Mouse (Mus musculus): ENCODE data around the gene Ugt1a1. TPM values are rescaled to one million over a fixed set of nuclear protein-coding genes. Genes with fewer than 3 reads are reported as not detected.

Gene Ugt1a1
- polyA plus RNA-seq, 1 experiment from 2014 or later: not detected

- H3K27ac ChIP-seq (replicated peaks; ENCODE audit: low read depth, low read length): no peak overlapping the region
- H3K4me1 ChIP-seq (ENCODE audit: control insufficient read depth, insufficient read depth, low read length): no peaks in the 10 kb centered on the region
- no peaks in the 10 kb centered on the region for H3K36me3 ChIP-seq (replicated peaks; ENCODE audit: control insufficient read depth, insufficient read depth, low read depth, low read length)
- H3K9me3 ChIP-seq (replicated peaks; ENCODE audit: control insufficient read depth, low read length): peaks cover 67% of the 10 kb centered on the region
- no peak overlapping the region for H3K4me3 ChIP-seq (ENCODE audit: low read depth, low read length)
- ATAC-seq (replicated peaks; ENCODE audit: insufficient number of reproducible peaks, low FRiP score, low TSS enrichment, low read depth) (no peak), DNase-seq (ENCODE audit: low spot score) (no peak)
- 58% methylated on average over 2 of the region's 2 CpGs for WGBS
- H3K9ac ChIP-seq (replicated peaks; ENCODE audit: low read length): no peak overlapping the region
- no peak overlapping the region for H3K4me2 ChIP-seq (ENCODE audit: low read depth, low read length)
- H3K27me3 ChIP-seq (ENCODE audit: control insufficient read depth, insufficient read depth, low read length): no peaks in the 10 kb centered on the region
Observed at GRCm38 (mm10) chr1:88227482-88227881, 15.7 kb downstream of the Ugt1a1 start.

GRCm38 (mm10) chr1:88228121-88228520, 16.4 kb downstream of the Ugt1a1 start:
- 71% methylated on average over 7 of the region's 7 CpGs for WGBS

GRCm38 (mm10) chr1:88229566-88229965, 17.8 kb downstream of the Ugt1a1 start:
- no peak overlapping the region for H3K4me2 ChIP-seq (ENCODE audit: low read depth, low read length)
- DNase-seq (ENCODE audit: low spot score) (no peak), ATAC-seq (replicated peaks; ENCODE audit: insufficient number of reproducible peaks, low FRiP score, low TSS enrichment, low read depth) (no peak)
- no peaks in the 10 kb centered on the region for H3K36me3 ChIP-seq (replicated peaks; ENCODE audit: control insufficient read depth, insufficient read depth, low read depth, low read length)
- H3K4me3 ChIP-seq (ENCODE audit: low read depth, low read length): no peak overlapping the region
- no peak overlapping the region for H3K9ac ChIP-seq (replicated peaks; ENCODE audit: low read length)
- WGBS: 82% methylated on average over 3 of the region's 3 CpGs
- H3K9me3 ChIP-seq (replicated peaks; ENCODE audit: control insufficient read depth, low read length): peaks cover 87% of the 10 kb centered on the region
- no peak overlapping the region for H3K27ac ChIP-seq (replicated peaks; ENCODE audit: low read depth, low read length)
- H3K27me3 ChIP-seq (ENCODE audit: control insufficient read depth, insufficient read depth, low read length): no peaks in the 10 kb centered on the region
- H3K4me1 ChIP-seq (ENCODE audit: control insufficient read depth, insufficient read depth, low read length): no peaks in the 10 kb centered on the region

More at GRCm38 (mm10) chr1:88228121-88228520, 16.4 kb downstream of the Ugt1a1 start:
- H3K36me3 ChIP-seq (replicated peaks; ENCODE audit: control insufficient read depth, insufficient read depth, low read depth, low read length): no peaks in the 10 kb centered on the region
- ATAC-seq (replicated peaks; ENCODE audit: insufficient number of reproducible peaks, low FRiP score, low TSS enrichment, low read depth) (no peak), DNase-seq (ENCODE audit: low spot score) (no peak)
- peaks cover 73% of the 10 kb centered on the region for H3K9me3 ChIP-seq (replicated peaks; ENCODE audit: control insufficient read depth, low read length)
- no peak overlapping the region for H3K4me2 ChIP-seq (ENCODE audit: low read depth, low read length)
- H3K4me3 ChIP-seq (ENCODE audit: low read depth, low read length): no peak overlapping the region
- H3K4me1 ChIP-seq (ENCODE audit: control insufficient read depth, insufficient read depth, low read length): no peaks in the 10 kb centered on the region
- no peaks in the 10 kb centered on the region for H3K27me3 ChIP-seq (ENCODE audit: control insufficient read depth, insufficient read depth, low read length)
- H3K9ac ChIP-seq (replicated peaks; ENCODE audit: low read length): no peak overlapping the region
- no peak overlapping the region for H3K27ac ChIP-seq (replicated peaks; ENCODE audit: low read depth, low read length)

GRCm38 (mm10) chr1:88229986-88230385, 18.2 kb downstream of the Ugt1a1 start:
- no peak overlapping the region for H3K4me2 ChIP-seq (ENCODE audit: low read depth, low read length)
- H3K9me3 ChIP-seq (replicated peaks; ENCODE audit: control insufficient read depth, low read length): peaks cover 91% of the 10 kb centered on the region
- ATAC-seq (replicated peaks; ENCODE audit: insufficient number of reproducible peaks, low FRiP score, low TSS enrichment, low read depth) (no peak), DNase-seq (ENCODE audit: low spot score) (no peak)
- WGBS: 83% methylated on average over 5 of the region's 5 CpGs
- no peaks in the 10 kb centered on the region for H3K27me3 ChIP-seq (ENCODE audit: control insufficient read depth, insufficient read depth, low read length)
- no peak overlapping the region for H3K9ac ChIP-seq (replicated peaks; ENCODE audit: low read length)
- no peak overlapping the region for H3K4me3 ChIP-seq (ENCODE audit: low read depth, low read length)
- H3K36me3 ChIP-seq (replicated peaks; ENCODE audit: control insufficient read depth, insufficient read depth, low read depth, low read length): no peaks in the 10 kb centered on the region
- no peaks in the 10 kb centered on the region for H3K4me1 ChIP-seq (ENCODE audit: control insufficient read depth, insufficient read depth, low read length)
- H3K27ac ChIP-seq (replicated peaks; ENCODE audit: low read depth, low read length): no peak overlapping the region

GRCm38 (mm10) chr1:88230421-88230820, 18.7 kb downstream of the Ugt1a1 start:
- no peak for ATAC-seq (replicated peaks; ENCODE audit: insufficient number of reproducible peaks, low FRiP score, low TSS enrichment, low read depth)
- no peak overlapping the region for H3K4me3 ChIP-seq (ENCODE audit: low read depth, low read length)
- no peak overlapping the region for H3K4me2 ChIP-seq (ENCODE audit: low read depth, low read length)
- DNase-seq (ENCODE audit: low spot score): no peak
- no peaks in the 10 kb centered on the region for H3K27me3 ChIP-seq (ENCODE audit: control insufficient read depth, insufficient read depth, low read length)
- no peak overlapping the region for H3K9ac ChIP-seq (replicated peaks; ENCODE audit: low read length)
- H3K9me3 ChIP-seq (replicated peaks; ENCODE audit: control insufficient read depth, low read length): peaks cover 94% of the 10 kb centered on the region
- H3K36me3 ChIP-seq (replicated peaks; ENCODE audit: control insufficient read depth, insufficient read depth, low read depth, low read length): no peaks in the 10 kb centered on the region
- no peak overlapping the region for H3K27ac ChIP-seq (replicated peaks; ENCODE audit: low read depth, low read length)
- H3K4me1 ChIP-seq (ENCODE audit: control insufficient read depth, insufficient read depth, low read length): no peaks in the 10 kb centered on the region
- WGBS: 73% methylated on average over 7 of the region's 7 CpGs

GRCm38 (mm10) chr1:88230981-88231802, 19.4 kb downstream of the Ugt1a1 start:
- ATAC-seq (replicated peaks; ENCODE audit: insufficient number of reproducible peaks, low FRiP score, low TSS enrichment, low read depth) (no peak), DNase-seq (ENCODE audit: low spot score) (no peak)
- WGBS: 76% methylated on average over 6 of the region's 6 CpGs

GRCm38 (mm10) chr1:88231803-88232499, 20.2 kb downstream of the Ugt1a1 start:
- WGBS: 72% methylated on average over 7 of the region's 7 CpGs
- H3K9me3 ChIP-seq (replicated peaks; ENCODE audit: control insufficient read depth, low read length): peaks cover 91% of the 10 kb centered on the region
- H3K4me2 ChIP-seq (ENCODE audit: low read depth, low read length): no peak overlapping the region
- no peaks in the 10 kb centered on the region for H3K27me3 ChIP-seq (ENCODE audit: control insufficient read depth, insufficient read depth, low read length)
- no peaks in the 10 kb centered on the region for H3K4me1 ChIP-seq (ENCODE audit: control insufficient read depth, insufficient read depth, low read length)
- H3K4me3 ChIP-seq (ENCODE audit: low read depth, low read length): no peak overlapping the region
- H3K27ac ChIP-seq (replicated peaks; ENCODE audit: low read depth, low read length): no peak overlapping the region
- ATAC-seq (replicated peaks; ENCODE audit: insufficient number of reproducible peaks, low FRiP score, low TSS enrichment, low read depth) (no peak), DNase-seq (ENCODE audit: low spot score) (no peak)
- H3K36me3 ChIP-seq (replicated peaks; ENCODE audit: control insufficient read depth, insufficient read depth, low read depth, low read length): no peaks in the 10 kb centered on the region
- H3K9ac ChIP-seq (replicated peaks; ENCODE audit: low read length): no peak overlapping the region

More at GRCm38 (mm10) chr1:88230981-88231802, 19.4 kb downstream of the Ugt1a1 start:
- Histone ChIP-seq H3K9me3 (replicated peaks; ENCODE audit: control insufficient read depth, low read length) (peaks cover 94% of the 10 kb centered on the region), H3K27me3 (ENCODE audit: control insufficient read depth, insufficient read depth, low read length) (no peaks in the 10 kb centered on the region), H3K9ac (replicated peaks; ENCODE audit: low read length) (no peak overlapping the region), H3K4me2 (ENCODE audit: low read depth, low read length) (no peak overlapping the region), H3K27ac (replicated peaks; ENCODE audit: low read depth, low read length) (no peak overlapping the region), H3K36me3 (replicated peaks; ENCODE audit: control insufficient read depth, insufficient read depth, low read depth, low read length) (no peaks in the 10 kb centered on the region), H3K4me1 (ENCODE audit: control insufficient read depth, insufficient read depth, low read length) (no peaks in the 10 kb centered on the region), H3K4me3 (ENCODE audit: low read depth, low read length) (no peak overlapping the region)

Measured in embryonic facial prominence, embryonic 11.5 days (tissue).